Mouse (Mus musculus): ENCODE data around the gene Fxr2. TPM values are rescaled to one million over a fixed set of nuclear protein-coding genes. Genes with fewer than 3 reads are reported as not detected.

Gene Fxr2
- 34.2 and 35.0 TPM in 2 replicates for polyA plus RNA-seq (2014; fragmentation: Nextera tagmentation; extraction: Ambion mirVana)

- H3K4me2 ChIP-seq (ENCODE audit: low read length), result peak within 1 kb of the TSS; percentile 77
- H3K27ac ChIP-seq (ENCODE audit: low read depth, low read length), result peak within 1 kb of the TSS; percentile 94
- H3K9me3 ChIP-seq (replicated peaks; ENCODE audit: control insufficient read depth, low read length), result no peaks in the 10 kb centered on the region
- H3K4me3 ChIP-seq (ENCODE audit: low read depth, low read length), result peak within 1 kb of the TSS; percentile 94
- DNase-seq (ENCODE audit: low spot score), result peak; percentile 100
- ATAC-seq, result peak; percentile 98
- under 1% methylated on average over 54 of the region's 56 CpGs for WGBS
- no peaks in the 10 kb centered on the region for H3K27me3 ChIP-seq (replicated peaks; ENCODE audit: control insufficient read depth, insufficient read depth, low read length)
- peaks cover 17% of the 10 kb centered on the region for H3K4me1 ChIP-seq (ENCODE audit: control insufficient read depth, insufficient read depth, low read length)
- peaks cover 4% of the 10 kb centered on the region; the same call in 1 of the 2 replicates for H3K36me3 ChIP-seq (ENCODE audit: control insufficient read depth, insufficient read depth, low read length)
- H3K9ac ChIP-seq (ENCODE audit: low read length), result peak within 1 kb of the TSS; percentile 93
Measured at GRCm38 (mm10) chr11:69632284-69633089, at the start of gene Fxr2. Fxr2 (plus strand) TSS chr11:69632990.

GRCm38 (mm10) chr11:69584008-69584407 is 48.8 kb upstream of the Fxr2 start:
- H3K27ac ChIP-seq (ENCODE audit: low read depth, low read length), result no peak overlapping the region
- 89% methylated on average over 7 of the region's 7 CpGs for WGBS

GRCm38 (mm10) chr11:69584937-69585336 is 47.9 kb upstream of the Fxr2 start:
- Histone ChIP-seq H3K36me3 (ENCODE audit: control insufficient read depth, insufficient read depth, low read length) (peaks cover 46% of the 10 kb centered on the region), H3K4me2 (ENCODE audit: low read length) (no peak overlapping the region), H3K27ac (ENCODE audit: low read depth, low read length) (no peak overlapping the region), H3K4me3 (ENCODE audit: low read depth, low read length) (no peak overlapping the region), H3K9me3 (replicated peaks; ENCODE audit: control insufficient read depth, low read length) (no peaks in the 10 kb centered on the region), H3K9ac (ENCODE audit: low read length) (no peak overlapping the region), H3K4me1 (ENCODE audit: control insufficient read depth, insufficient read depth, low read length) (peaks cover 5% of the 10 kb centered on the region), H3K27me3 (replicated peaks; ENCODE audit: control insufficient read depth, insufficient read depth, low read length) (no peaks in the 10 kb centered on the region)
- ATAC-seq, result no peak
- no peak for DNase-seq (ENCODE audit: low spot score)
- WGBS, result 89% methylated on average over 13 of the region's 13 CpGs

More at GRCm38 (mm10) chr11:69584008-69584407, 48.8 kb upstream of the Fxr2 start:
- no peak for DNase-seq (ENCODE audit: low spot score)
- no peak for ATAC-seq
- Histone ChIP-seq H3K27me3 (replicated peaks; ENCODE audit: control insufficient read depth, insufficient read depth, low read length) (no peaks in the 10 kb centered on the region), H3K4me1 (ENCODE audit: control insufficient read depth, insufficient read depth, low read length) (peaks cover 5% of the 10 kb centered on the region), H3K4me2 (ENCODE audit: low read length) (no peak overlapping the region), H3K36me3 (ENCODE audit: control insufficient read depth, insufficient read depth, low read length) (peaks cover 36% of the 10 kb centered on the region), H3K9me3 (replicated peaks; ENCODE audit: control insufficient read depth, low read length) (no peaks in the 10 kb centered on the region), H3K4me3 (ENCODE audit: low read depth, low read length) (no peak overlapping the region), H3K9ac (ENCODE audit: low read length) (no peak overlapping the region)

GRCm38 (mm10) chr11:69585718-69586325 is 47.0 kb upstream of the Fxr2 start:
- Histone ChIP-seq H3K36me3 (ENCODE audit: control insufficient read depth, insufficient read depth, low read length) (peaks cover 54% of the 10 kb centered on the region), H3K27me3 (replicated peaks; ENCODE audit: control insufficient read depth, insufficient read depth, low read length) (no peaks in the 10 kb centered on the region), H3K9me3 (replicated peaks; ENCODE audit: control insufficient read depth, low read length) (no peaks in the 10 kb centered on the region), H3K4me1 (ENCODE audit: control insufficient read depth, insufficient read depth, low read length) (peaks cover 5% of the 10 kb centered on the region), H3K4me3 (ENCODE audit: low read depth, low read length) (no peak overlapping the region), H3K9ac (ENCODE audit: low read length) (no peak overlapping the region), H3K4me2 (ENCODE audit: low read length) (no peak overlapping the region), H3K27ac (ENCODE audit: low read depth, low read length) (no peak overlapping the region)
- ATAC-seq, result no peak
- DNase-seq (ENCODE audit: low spot score), result no peak
- WGBS, result 83% methylated on average over 7 of the region's 7 CpGs

GRCm38 (mm10) chr11:69589207-69589834 is 43.5 kb upstream of the Fxr2 start:
- no peaks in the 10 kb centered on the region for H3K4me1 ChIP-seq (ENCODE audit: control insufficient read depth, insufficient read depth, low read length)
- no peak overlapping the region for H3K4me3 ChIP-seq (ENCODE audit: low read depth, low read length)
- no peaks in the 10 kb centered on the region for H3K9me3 ChIP-seq (replicated peaks; ENCODE audit: control insufficient read depth, low read length)
- no peak for ATAC-seq
- WGBS, result 92% methylated on average over 22 of the region's 22 CpGs
- H3K27ac ChIP-seq (ENCODE audit: low read depth, low read length), result no peak overlapping the region
- no peak for DNase-seq (ENCODE audit: low spot score)
- no peak overlapping the region for H3K9ac ChIP-seq (ENCODE audit: low read length)
- H3K4me2 ChIP-seq (ENCODE audit: low read length), result no peak overlapping the region
- peaks cover 70% of the 10 kb centered on the region for H3K36me3 ChIP-seq (ENCODE audit: control insufficient read depth, insufficient read depth, low read length)
- no peaks in the 10 kb centered on the region for H3K27me3 ChIP-seq (replicated peaks; ENCODE audit: control insufficient read depth, insufficient read depth, low read length)

GRCm38 (mm10) chr11:69590622-69591021 is 42.2 kb upstream of the Fxr2 start:
- Histone ChIP-seq H3K9me3 (replicated peaks; ENCODE audit: control insufficient read depth, low read length) (no peaks in the 10 kb centered on the region), H3K4me2 (ENCODE audit: low read length) (no peak overlapping the region), H3K4me3 (ENCODE audit: low read depth, low read length) (no peak overlapping the region), H3K4me1 (ENCODE audit: control insufficient read depth, insufficient read depth, low read length) (no peaks in the 10 kb centered on the region), H3K27me3 (replicated peaks; ENCODE audit: control insufficient read depth, insufficient read depth, low read length) (no peaks in the 10 kb centered on the region), H3K9ac (ENCODE audit: low read length) (no peak overlapping the region), H3K27ac (ENCODE audit: low read depth, low read length) (no peak overlapping the region), H3K36me3 (ENCODE audit: control insufficient read depth, insufficient read depth, low read length) (peaks cover 72% of the 10 kb centered on the region)
- WGBS, result 95% methylated on average over 8 of the region's 8 CpGs
- DNase-seq (ENCODE audit: low spot score), result no peak
- ATAC-seq, result no peak

GRCm38 (mm10) chr11:69591424-69591823 is 41.4 kb upstream of the Fxr2 start:
- Histone ChIP-seq H3K27ac (ENCODE audit: low read depth, low read length) (no peak overlapping the region), H3K9ac (ENCODE audit: low read length) (no peak overlapping the region; the same call in 1 of the 2 replicates), H3K36me3 (ENCODE audit: control insufficient read depth, insufficient read depth, low read length) (peaks cover 72% of the 10 kb centered on the region), H3K4me1 (ENCODE audit: control insufficient read depth, insufficient read depth, low read length) (no peaks in the 10 kb centered on the region), H3K4me3 (ENCODE audit: low read depth, low read length) (no peak overlapping the region), H3K4me2 (ENCODE audit: low read length) (no peak overlapping the region), H3K27me3 (replicated peaks; ENCODE audit: control insufficient read depth, insufficient read depth, low read length) (no peaks in the 10 kb centered on the region), H3K9me3 (replicated peaks; ENCODE audit: control insufficient read depth, low read length) (no peaks in the 10 kb centered on the region)
- ATAC-seq (no peak), DNase-seq (ENCODE audit: low spot score) (no peak)
- WGBS, result 90% methylated on average over 3 of the region's 3 CpGs

GRCm38 (mm10) chr11:69591899-69592637 is 40.7 kb upstream of the Fxr2 start:
- Histone ChIP-seq H3K9ac (ENCODE audit: low read length) (no peak overlapping the region; the same call in 1 of the 2 replicates), H3K4me1 (ENCODE audit: control insufficient read depth, insufficient read depth, low read length) (no peaks in the 10 kb centered on the region), H3K4me2 (ENCODE audit: low read length) (no peak overlapping the region), H3K27ac (ENCODE audit: low read depth, low read length) (peak overlapping the region; percentile 66), H3K4me3 (ENCODE audit: low read depth, low read length) (no peak overlapping the region), H3K27me3 (replicated peaks; ENCODE audit: control insufficient read depth, insufficient read depth, low read length) (no peaks in the 10 kb centered on the region), H3K9me3 (replicated peaks; ENCODE audit: control insufficient read depth, low read length) (no peaks in the 10 kb centered on the region), H3K36me3 (ENCODE audit: control insufficient read depth, insufficient read depth, low read length) (peaks cover 66% of the 10 kb centered on the region)
- DNase-seq (ENCODE audit: low spot score) (peak; percentile 81), ATAC-seq (peak; percentile 75)
- 55% methylated on average over 7 of the region's 7 CpGs for WGBS

Data from forebrain, embryonic 14.5 days (tissue).